Mouse (Mus musculus) thymus, postnatal 25 days (tissue): ENCODE data around the gene Clstn3.
"Not testable (repeated sequence)": the region's sequence is repeated elsewhere in the genome, so short reads cannot be mapped to it uniquely, and the experiment has no call there.

Source experiments
- DNase-seq: peaks from one replicate; pipeline ENCODE4 v3.0.0; 2022

The Clstn3 gene

DNA sequence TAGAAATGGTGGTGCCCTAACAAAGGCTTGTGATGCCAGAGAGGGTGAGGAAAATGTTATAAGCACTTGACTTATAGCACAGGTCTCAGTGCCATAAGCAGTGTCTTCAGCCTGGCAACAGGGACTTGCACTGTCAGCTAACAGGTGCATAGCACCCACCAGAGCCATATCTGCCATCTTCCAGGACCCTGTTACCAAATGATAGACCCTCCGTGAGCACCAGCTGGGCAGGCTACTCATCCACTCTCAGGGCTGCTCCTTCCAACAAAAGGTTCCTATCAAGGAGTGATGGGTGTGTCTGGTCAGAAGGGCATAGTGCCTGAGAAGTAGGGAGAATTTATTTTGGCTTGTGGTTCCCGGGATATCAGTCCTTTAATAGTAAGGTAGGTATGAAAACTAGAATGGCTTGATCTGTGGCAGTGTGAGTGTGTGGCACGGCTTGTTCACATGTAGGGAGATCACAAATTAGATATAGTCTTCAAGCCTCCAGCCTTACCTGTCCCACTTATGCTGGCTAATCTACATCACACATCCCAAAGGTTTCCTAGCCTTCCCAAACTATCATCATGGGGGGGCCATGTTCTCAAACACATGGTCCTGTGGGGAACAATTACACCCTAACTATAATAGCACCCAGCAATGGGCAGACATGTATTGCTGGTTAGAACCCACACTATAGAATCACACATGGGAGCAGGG lies 14.4 kb upstream of the Clstn3 start:
- no peak for DNase-seq

DNA sequence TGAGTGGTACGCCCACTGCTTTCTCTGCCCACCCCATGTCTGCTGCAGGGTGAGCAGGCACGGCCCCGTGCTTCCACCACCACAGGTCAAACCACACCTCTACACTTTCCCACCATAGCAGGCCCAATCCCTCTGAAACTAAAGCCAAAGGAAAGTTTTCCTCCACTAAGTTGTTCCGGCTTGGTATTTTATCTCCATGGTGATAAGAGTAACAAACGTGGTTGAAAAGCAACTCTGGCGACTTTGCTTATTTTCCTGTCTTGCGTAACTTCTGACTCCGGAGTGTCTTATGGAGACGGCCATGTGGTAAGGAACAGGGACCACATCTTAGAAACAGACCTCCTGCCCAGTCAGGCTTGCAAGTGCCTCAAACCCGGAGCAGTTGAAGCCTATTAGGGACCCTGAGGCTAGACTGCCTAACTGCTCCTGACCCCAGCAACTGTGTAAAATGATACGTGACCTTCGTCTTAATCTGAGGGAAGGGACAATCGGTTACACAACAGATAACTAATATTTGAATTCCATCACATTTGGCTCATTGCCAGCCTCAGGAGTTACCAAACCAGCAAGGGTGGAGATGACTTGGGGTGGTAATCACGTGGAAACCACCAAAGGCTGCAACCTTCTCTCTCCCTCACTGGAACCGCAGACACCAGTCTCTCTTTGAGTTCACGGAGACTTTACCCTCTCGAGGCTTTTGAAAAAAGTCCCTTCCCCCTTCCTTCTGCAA lies 13.5 kb upstream of the Clstn3 start:
- no peak for DNase-seq

GRCm38 (mm10) chr6:124477221-124477655 lies 12.6 kb upstream of the Clstn3 start:
- DNase-seq: no peak

DNA sequence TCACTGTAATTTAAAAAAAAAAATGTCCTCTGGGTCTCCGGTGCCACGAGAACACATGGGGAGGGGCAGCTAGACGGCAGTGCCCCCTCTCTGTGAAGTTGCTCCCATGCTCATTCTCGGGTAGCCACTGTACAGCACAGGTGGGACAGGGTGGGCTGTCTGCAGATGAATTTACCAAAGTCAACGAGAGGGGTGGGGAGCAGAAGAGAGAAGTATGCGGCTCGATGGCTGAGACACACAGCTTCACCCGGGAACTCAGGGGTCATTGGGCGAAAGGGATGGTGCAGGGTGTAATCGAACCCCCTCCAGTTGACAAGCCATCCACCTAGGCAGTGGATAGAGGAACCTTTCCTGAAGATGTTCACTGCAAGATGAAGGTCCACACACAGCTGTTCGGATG lies 12.2 kb upstream of the Clstn3 start:
- DNase-seq: no peak

DNA sequence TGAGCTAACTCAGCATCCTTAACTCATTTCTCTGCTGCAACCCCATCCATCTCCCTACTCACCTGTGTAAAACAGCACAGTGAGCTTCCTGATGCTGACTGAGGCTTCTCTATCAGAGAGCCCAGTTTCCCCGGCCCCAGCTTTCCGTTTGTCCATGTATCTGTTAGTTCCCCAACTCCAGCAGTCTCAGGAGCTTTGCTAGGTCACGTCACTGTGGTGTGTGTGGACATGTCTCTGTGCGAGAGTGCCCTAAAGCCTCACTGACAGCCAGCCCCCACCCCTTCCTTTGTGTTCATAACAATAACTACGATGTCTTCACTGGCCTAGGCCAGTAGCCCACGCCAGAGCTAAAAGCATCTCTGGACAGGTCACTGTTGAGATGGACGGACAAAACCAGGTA lies 11.6 kb upstream of the Clstn3 start:
- DNase-seq: no peak

DNA sequence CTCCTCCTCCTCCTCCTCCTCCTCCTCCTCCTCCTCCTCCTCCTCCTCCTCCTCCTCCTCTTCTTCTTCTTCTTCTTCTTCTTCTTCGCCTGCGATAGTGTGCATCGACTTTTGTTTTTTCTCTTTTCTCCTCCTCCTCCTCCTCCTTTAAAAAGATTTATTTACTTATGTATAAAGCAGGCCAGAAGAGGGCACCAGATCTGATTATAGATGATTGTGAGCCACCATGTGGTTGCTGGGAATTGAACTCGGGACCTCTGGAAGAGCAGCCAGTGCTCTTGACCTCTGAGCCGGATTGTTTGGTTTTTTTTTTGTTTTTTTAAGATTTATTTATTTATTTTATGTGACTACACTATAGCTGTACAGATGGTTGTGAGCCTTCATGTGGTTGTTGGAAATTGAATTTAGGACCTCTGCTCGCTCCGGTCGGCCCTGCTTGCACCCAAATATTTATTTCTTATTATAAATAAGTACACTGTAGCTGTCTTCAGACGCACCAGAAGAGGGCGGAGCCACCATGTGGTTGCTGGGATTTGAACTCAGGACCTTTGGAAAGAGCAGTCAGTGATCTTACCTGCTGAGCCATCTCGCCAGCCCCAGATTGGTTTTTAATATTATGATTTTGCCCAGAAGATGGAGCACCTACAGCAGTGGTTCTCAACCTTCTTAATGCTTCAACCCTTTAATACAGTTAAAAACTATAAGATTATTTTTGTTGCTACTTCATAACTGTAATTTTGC lies 10.9 kb upstream of the Clstn3 start:
- DNase-seq: not testable (repeated sequence)

- no peak for DNase-seq
These were observed 10.0 kb upstream of the Clstn3 start for GRCm38 (mm10) chr6:124474621-124475020.

DNA sequence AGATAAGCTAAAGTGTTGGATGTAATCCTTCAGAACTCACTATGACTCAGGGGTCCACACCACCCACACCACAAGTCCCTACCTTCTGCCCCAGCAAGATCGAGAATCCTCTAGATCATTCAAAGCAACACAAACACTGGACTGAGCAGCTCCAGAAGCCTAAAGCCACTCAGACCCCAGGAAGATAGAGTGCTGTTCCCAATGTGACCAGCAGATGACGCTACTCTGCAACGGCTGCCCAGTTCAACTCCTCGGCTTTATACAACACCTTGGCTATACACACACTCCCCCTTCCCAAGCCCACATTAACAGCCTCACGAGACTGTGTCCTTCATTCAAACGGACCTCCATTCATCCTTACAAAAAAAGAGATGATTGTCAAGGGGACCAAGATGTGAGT lies 8.2 kb upstream of the Clstn3 start:
- peak; percentile 52 for DNase-seq

DNA sequence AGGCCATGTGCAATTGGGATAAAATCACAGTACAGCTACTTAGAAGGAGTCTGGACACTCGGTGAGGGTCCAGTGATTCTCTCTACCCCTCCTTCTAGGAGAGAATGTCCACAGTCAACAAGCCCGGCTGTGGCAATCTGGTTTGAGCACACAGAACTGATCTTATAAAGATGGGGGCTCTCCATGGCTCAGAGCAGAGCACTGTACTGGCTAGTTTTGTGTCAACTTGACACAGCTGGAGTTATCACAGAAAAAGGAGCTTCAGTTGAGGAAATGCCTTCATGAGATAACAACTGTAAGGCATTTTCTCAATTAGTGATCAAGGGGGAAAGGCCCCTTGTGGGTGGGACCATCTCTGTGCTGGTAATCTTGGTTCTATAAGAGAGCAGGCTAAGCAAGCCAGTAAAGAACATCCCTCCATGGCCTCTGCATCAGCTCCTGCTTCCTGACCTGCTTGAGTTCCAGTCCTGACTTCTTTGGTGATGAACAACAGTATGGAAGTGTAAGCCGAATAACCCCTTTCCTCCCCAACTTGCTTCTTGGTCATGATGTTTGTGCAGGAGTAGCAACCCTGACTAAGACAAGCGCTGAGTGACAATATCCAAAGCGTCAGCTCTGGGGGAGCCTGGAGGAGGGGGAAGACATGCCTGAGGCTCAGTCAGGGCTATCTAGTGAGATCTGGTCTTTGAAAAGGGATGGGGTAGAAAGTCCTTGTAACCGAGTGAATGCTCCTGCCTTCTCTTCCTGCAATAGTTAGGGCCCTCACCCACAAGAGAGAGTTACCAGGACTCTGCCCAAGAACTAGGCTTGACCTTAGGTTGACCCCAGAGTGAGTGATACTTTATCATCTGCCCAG lies 7.4 kb upstream of the Clstn3 start:
- not testable (repeated sequence) for DNase-seq

DNA sequence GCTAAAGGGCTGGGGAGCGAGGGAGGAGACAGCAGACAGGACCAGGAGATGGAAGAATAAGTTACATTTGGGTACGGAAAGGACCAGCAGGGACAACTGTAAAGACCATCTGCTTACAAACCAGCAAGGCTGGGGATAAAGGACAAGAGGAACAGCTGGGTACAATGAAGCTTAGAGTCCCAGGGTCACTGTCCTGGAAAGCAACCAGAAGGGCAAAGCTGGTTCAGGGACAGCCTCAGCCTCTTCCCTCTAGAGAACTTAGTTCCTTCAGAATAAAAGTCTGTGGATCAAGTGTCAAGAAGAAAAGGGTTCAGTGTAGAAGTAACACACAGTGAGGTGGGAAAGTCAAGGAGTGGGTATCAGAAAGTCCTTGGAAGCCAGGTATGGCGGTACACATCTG lies 6.5 kb upstream of the Clstn3 start:
- DNase-seq: no peak

- no peak for DNase-seq
These were observed 1.1 kb upstream of the Clstn3 start for GRCm38 (mm10) chr6:124465729-124466128.

DNA sequence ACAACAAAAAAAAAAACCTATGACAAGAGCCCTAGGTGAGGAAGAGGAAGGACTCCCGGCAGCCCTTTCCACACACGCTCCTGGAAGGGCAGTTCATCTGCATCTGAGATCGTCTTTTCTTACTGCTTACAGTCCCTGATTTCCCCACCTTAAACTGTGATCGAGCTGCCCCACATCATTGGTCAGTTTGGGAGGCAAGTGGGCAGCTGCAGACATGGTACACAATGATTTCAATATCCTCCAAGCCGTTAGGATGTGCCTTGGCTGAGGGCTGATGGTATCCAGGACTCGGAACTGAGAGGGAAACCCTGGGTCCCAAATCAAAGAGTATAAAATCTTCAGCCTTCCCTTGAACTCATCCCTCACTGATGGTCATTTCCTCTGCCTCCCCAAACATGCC lies 705 bp upstream of the Clstn3 start:
- no peak for DNase-seq

GRCm38 (mm10) chr6:124463881-124464291 lies 708 bp downstream of the Clstn3 start:
- DNase-seq: peak; percentile 30

GRCm38 (mm10) chr6:124459388-124459787 lies 5.2 kb downstream of the Clstn3 start:
- DNase-seq: no peak

DNA sequence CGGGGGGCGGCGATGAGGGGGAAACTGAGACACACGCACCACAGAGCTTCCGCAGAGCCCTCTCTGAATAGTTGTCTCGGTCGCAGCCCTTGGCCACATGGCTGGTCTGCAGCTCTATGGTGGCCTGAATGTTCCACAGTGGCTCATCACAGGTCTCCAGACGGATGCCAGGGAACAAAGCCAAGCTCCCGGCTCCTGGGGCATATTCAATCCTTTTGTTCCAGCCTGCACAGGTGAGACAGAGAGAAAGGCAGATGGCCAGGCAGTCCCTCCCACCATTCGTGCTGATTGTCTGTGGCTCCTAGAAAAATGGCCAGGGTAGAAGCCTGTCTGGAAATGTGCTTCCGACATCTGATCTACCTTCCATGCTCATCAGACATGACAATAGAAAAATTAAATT lies 6.1 kb downstream of the Clstn3 start:
- DNase-seq: no peak

- no peak for DNase-seq
These were observed 6.8 kb downstream of the Clstn3 start for GRCm38 (mm10) chr6:124457827-124458226.

- no peak for DNase-seq
These were observed 8.4 kb downstream of the Clstn3 start for GRCm38 (mm10) chr6:124456243-124456642.

DNA sequence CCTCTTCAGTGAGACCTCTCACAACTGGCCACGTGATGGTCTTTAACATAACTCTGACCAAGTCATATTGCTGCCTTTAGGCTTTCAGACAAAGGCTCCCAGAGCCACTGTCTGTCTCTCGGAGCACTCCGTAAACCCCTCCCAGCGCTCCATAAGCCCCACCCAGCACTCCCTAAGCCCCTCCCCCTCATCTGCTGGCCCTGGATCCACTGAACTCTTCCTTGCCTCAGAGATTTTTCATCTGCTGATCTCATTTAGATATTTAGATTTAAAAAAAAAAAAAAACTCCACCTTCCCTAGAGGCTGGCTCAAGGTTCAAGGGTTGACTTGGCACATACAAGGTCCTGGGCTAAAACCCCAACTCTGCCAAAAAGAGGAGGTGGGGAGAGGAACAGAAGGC lies 10.8 kb downstream of the Clstn3 start:
- no peak for DNase-seq

DNA sequence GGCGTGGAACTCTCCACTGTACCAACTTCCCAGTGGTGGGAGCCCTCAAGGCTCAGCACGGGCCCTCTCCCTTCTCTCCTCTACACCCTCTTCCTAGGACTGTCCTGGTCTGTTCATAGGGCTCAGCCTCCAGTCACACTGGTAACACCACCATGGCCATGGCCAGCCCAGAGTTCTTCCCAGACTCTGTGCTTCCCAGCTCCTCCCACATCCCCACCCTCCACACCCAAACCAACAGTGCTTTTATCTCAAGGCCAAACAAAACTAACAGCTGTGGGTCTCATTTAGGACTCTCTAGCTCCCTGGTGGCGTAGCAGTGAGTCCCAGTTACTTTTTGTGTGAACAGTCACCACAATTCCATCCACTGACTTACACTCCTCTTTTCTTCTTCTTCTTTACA lies 12.6 kb downstream of the Clstn3 start:
- DNase-seq: no peak

DNA sequence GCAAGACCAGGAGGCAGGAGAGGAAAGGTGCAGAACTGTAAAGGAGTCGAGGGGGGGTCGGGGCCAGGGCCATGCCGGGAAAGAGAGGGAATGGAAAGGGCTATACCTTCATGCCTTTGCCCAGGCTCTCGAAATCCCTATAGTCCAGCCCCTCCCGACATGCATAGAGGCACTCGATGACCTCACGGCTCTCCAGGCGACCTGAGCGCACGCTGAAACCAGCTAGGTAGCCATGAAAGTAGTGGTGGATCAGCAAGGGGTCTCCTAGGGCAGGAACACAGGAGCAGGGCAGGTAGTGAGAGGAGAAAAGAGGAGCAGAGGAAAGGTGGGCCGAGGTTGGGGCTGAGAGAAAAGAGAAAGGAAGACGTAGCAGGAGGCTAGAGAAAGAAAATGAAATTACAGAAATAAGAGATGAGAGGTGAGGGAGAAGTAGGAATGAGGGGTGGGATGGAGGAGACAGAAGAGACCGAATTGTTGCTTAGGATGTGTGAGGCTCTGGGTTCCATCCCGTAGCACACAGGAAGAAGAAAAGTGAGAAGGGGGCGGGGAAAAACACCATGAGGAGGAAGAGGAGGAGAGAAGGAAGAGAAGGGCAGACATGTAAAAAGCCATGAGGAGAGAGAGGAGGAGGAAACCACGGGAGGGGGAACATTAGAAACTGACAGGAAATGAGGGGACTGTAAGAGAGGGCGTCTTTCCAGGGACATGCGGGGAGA lies 14.8 kb downstream of the Clstn3 start:
- DNase-seq: no peak

GRCm38 (mm10) chr6:124448959-124449667 lies 15.5 kb downstream of the Clstn3 start:
- no peak for DNase-seq
